Mouse (Mus musculus) cerebellum, adult 11 months (tissue): ENCODE results near the gene Wnt3.

Experiments used
- DNase-seq: peaks from one replicate; pipeline ENCODE4 v3.0.0; 2022

Gene Wnt3

GRCm38 (mm10) chr11:103852590-103853283 lies 78.8 kb downstream of the Wnt3 start:
- DNase-seq = no peak

GRCm38 (mm10) chr11:103853284-103853920 lies 79.5 kb downstream of the Wnt3 start:
- no peak for DNase-seq

GRCm38 (mm10) chr11:103854294-103854693 lies 80.3 kb downstream of the Wnt3 start:
- DNase-seq = no peak

- DNase-seq = no peak
Measured at GRCm38 (mm10) chr11:103856641-103857040, 82.7 kb downstream of the Wnt3 start.

- DNase-seq = no peak
Measured at GRCm38 (mm10) chr11:103858760-103859159, 84.8 kb downstream of the Wnt3 start.

- DNase-seq = no peak
Measured at GRCm38 (mm10) chr11:103859933-103860610, 86.1 kb downstream of the Wnt3 start.

GRCm38 (mm10) chr11:103862951-103863350 lies 89.0 kb downstream of the Wnt3 start:
- DNase-seq = no peak

GRCm38 (mm10) chr11:103864486-103864885 lies 90.5 kb downstream of the Wnt3 start:
- no peak for DNase-seq

- DNase-seq = no peak
Measured at GRCm38 (mm10) chr11:103865346-103865745, 91.4 kb downstream of the Wnt3 start.
